Mouse (Mus musculus) liver, embryonic 12.5 days (tissue): Measurements from ENCODE around the gene Cenpv. TPM values are rescaled to one million over a fixed set of nuclear protein-coding genes. Genes with fewer than 3 reads are reported as not detected.
"Not testable (repeated sequence)": the region's sequence is repeated elsewhere in the genome, so short reads cannot be mapped to it uniquely, and the experiment has no call there.

Source experiments
- ATAC-seq: fragments of 200-750 bp; cut with Nextera tagmentation; 2 replicates; pipeline ENCODE4 v1.8.0; 2017; ENCODE audit warnings: moderate number of reproducible peaks, mild to moderate bottlenecking, moderate library complexity
- H3K27ac ChIP-seq: fragments of 300-500 bp; sonication (generic); 2 replicates; pipeline ENCODE4 v1.5.1; 2016; ENCODE audit warnings: mild to moderate bottlenecking
- H3K27me3 ChIP-seq: fragments of 300-500 bp; sonication (generic); replicated peaks from 2 replicates; pipeline ENCODE4 v1.6.1; 2016; ENCODE audit warnings: mild to moderate bottlenecking, moderate library complexity
- H3K36me3 ChIP-seq: fragments of 300-500 bp; sonication (generic); 2 replicates; pipeline ENCODE4 v1.6.1; 2016; ENCODE audit warnings: mild to moderate bottlenecking, moderate library complexity
- H3K4me1 ChIP-seq: fragments of 300-500 bp; sonication (generic); 2 replicates; pipeline ENCODE4 v1.6.1; 2016
- H3K4me2 ChIP-seq: fragments of 300-500 bp; sonication (generic); 2 replicates; pipeline ENCODE4 v1.6.1; 2016; ENCODE audit warnings: mild to moderate bottlenecking, moderate library complexity
- H3K4me3 ChIP-seq: fragments of 300-500 bp; sonication (generic); 2 replicates; pipeline ENCODE4 v1.5.1; 2016; ENCODE audit warnings: mild to moderate bottlenecking, moderate library complexity
- H3K9ac ChIP-seq: fragments of 300-500 bp; sonication (generic); 2 replicates; pipeline ENCODE4 v1.6.1; 2016; ENCODE audit warnings: mild to moderate bottlenecking, moderate library complexity
- H3K9me3 ChIP-seq: fragments of 300-500 bp; sonication (generic); replicated peaks from 2 replicates; pipeline ENCODE4 v1.6.1; 2016; ENCODE audit warnings: mild to moderate bottlenecking, moderate library complexity
- WGBS: fragments of 180-500 bp; shearing (Covaris S2); methylation state at CpG from one replicate; pipeline ENCODE4 v1.1.7; 2016; ENCODE audit not compliant: insufficient replicate concordance; 5-methylcytosine and 5-hydroxymethylcytosine counted together
- polyA plus RNA-seq: library from polyadenylated mRNA; unstranded; fragments of >200 nt; fragmentation: Nextera tagmentation; extraction: Ambion mirVana; gene quantifications from 2 replicates; pipeline ENCODE4 v1.2.1, GENCODE M21; 2016

Gene Cenpv
- polyA plus RNA-seq, 1 experiment from 2014 or later = 30.6 TPM

DNA sequence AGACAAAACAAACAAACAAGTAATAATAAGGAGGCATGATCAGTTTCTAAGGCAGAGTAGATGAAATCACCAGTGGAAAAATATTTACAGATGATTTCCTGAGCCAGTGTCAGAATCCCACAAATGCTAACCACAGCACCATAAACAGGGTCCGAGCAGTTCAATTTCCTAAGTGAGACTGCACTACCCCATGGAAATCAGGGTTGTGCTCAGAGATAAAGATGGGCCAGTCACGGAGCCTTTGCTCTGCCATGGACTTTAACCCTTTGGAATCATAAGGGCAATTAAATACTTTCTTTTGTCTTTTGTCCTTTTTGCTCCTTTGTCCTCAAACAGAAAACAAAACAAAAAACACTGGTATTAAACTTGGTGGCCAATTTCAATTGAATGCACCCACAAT is 16.8 kb downstream of the Cenpv start:
- Histone ChIP-seq H3K9me3 (no peaks in the 10 kb centered on the region), H3K36me3 (peaks cover 15% of the 10 kb centered on the region; the same call in 1 of the 2 replicates), H3K4me1 (peaks cover 3% of the 10 kb centered on the region; the same call in 1 of the 2 replicates), H3K27ac (no peak overlapping the region), H3K27me3 (no peaks in the 10 kb centered on the region), H3K4me2 (no peak overlapping the region), H3K4me3 (no peak overlapping the region), H3K9ac (no peak overlapping the region)
- 17% methylated on average over 2 of the region's 2 CpGs for WGBS
- ATAC-seq = no peak

DNA sequence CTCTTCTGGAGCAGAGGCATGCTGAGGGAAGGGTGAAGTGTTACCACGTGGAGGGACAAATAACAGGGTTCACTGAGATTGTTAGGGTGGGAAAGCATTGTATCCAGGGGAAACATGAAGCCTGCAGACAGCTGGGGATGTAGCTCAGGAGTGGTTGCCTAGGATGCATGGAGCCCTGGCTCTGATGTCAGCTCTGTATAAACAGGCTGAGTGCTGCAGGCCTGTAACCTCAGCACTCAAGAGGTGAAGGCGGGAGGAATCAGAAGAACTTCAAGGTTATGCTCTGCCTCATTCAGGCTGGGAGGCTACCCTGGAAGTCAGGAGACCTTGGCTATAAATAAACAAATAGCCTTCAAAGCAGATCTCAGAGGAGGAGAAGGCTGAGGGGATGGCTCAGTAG is 20.1 kb downstream of the Cenpv start:
- WGBS = 46% methylated on average over 2 of the region's 2 CpGs
- Histone ChIP-seq H3K27ac (no peak overlapping the region), H3K9ac (no peak overlapping the region), H3K9me3 (no peaks in the 10 kb centered on the region), H3K27me3 (no peaks in the 10 kb centered on the region), H3K36me3 (peaks cover 2% of the 10 kb centered on the region; the same call in 1 of the 2 replicates), H3K4me2 (no peak overlapping the region), H3K4me1 (peaks cover 3% of the 10 kb centered on the region; the same call in 1 of the 2 replicates), H3K4me3 (no peak overlapping the region)
- no peak for ATAC-seq

DNA sequence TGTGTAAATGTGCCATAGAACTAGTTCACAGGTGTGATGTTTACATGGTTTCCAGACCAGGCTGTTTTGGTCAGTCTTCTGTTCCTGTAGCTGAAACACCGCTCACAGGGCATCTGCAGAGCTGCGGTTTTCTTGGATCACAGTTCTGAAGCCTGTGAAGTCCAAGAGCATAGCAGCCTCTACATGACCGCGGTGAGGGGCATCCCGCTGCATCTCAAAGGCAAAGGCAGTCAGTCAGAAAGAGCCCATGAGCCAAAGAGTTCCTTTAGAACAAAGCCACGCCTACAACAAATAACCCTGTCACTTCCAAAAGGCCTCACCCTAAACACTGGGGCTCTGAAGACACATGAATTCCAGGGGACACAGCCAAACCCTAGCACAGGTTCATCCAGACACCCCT is 25.8 kb downstream of the Cenpv start:
- Histone ChIP-seq H3K9ac (no peak overlapping the region), H3K27me3 (no peaks in the 10 kb centered on the region), H3K4me2 (no peak overlapping the region), H3K4me1 (no peaks in the 10 kb centered on the region), H3K9me3 (no peaks in the 10 kb centered on the region), H3K27ac (no peak overlapping the region), H3K4me3 (no peak overlapping the region), H3K36me3 (no peaks in the 10 kb centered on the region)
- ATAC-seq = no peak
- 74% methylated on average over 6 of the region's 6 CpGs for whole genome bisulfite sequencing

DNA sequence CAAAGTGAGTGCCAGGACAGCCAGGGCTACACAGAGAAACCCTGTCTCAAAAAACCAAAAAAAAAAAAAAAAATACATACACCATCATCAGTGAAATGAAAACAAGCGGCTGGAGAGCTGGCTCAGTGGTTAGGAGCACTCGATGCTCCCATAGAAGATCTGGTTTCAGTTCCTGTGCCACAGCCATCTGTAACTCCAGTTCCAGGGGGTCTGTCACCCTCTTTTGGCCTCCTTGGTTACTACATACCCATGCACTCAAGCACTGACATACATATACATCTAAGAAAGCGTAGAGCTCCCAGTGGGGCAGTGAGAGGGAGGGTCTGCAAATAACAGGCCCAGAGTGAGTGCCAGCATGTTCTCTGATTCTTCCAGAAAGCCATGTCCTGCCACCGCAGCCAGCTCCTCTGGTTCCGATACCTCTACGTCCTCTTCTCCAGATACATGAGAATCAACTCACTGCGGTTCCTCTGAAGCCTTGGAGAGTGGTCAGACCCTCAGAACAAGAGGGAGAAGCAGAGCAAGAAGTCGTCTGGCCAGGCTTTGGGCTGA is 26.5 kb downstream of the Cenpv start:
- ATAC-seq = no peak
- Histone ChIP-seq H3K27ac (no peak overlapping the region), H3K9me3 (no peaks in the 10 kb centered on the region), H3K4me3 (no peak overlapping the region), H3K9ac (no peak overlapping the region), H3K27me3 (no peaks in the 10 kb centered on the region), H3K36me3 (no peaks in the 10 kb centered on the region), H3K4me1 (no peaks in the 10 kb centered on the region), H3K4me2 (no peak overlapping the region)
- 76% methylated on average over 8 of the region's 8 CpGs for whole genome bisulfite sequencing

DNA sequence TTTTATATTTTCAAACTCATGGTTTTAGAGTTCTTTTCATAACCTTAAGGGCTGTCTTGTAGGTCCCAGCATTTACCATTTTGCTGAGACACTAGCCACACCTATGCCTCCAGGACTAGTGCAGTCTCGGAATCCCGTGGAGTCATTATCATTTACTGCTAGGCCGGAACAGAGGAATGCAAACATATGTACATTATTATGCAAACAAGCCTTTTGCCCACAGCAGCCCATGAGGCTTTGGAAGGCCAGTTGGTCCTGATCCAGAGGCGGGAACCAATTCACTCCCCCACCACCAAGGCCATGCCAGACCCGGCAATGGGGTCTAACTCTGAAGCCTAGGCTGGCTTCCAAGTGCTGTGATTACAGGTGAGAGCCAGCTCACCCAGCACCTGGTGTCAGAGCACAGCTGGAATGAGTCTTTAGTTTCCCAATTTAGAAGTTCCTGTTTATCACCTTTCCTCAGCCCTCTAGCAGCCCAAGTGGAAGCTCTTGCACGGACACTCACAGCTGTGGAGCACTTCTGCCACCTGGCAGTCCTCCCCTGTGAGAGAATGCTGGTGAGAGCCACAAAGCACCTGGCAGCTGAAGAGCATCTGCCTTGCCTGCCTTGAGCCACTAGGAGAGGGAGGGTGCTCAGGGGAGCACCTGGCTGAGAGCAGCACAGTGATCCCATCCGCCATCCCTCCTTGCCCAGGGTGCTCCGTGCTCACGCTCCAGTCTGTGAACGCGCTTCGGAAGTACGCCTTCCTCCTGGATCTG is 27.4 kb downstream of the Cenpv start:
- Histone ChIP-seq H3K9ac (no peak overlapping the region), H3K36me3 (no peaks in the 10 kb centered on the region), H3K4me2 (no peak overlapping the region), H3K4me1 (no peaks in the 10 kb centered on the region), H3K27ac (no peak overlapping the region), H3K27me3 (no peaks in the 10 kb centered on the region), H3K9me3 (no peaks in the 10 kb centered on the region), H3K4me3 (no peak overlapping the region)
- ATAC-seq = no peak
- WGBS = 85% methylated on average over 13 of the region's 13 CpGs

DNA sequence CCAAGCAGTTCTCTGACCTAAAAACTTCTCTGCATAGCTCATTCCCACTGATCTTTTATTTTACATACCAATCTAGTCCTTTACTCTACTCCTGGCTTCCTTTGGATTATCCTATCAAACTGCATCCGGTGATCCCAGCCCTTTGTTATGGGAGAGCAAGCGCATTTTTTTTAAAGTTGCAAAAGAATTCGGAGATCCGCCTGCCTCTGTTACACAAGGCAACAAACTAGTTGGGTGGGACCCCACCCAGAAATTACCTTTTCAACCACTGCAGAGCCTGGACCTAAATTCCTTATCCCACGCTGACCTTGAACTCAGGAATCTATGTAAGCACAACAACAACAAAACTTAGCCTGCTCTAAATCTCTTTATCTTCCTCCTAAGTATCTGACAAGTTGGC is 28.1 kb downstream of the Cenpv start:
- Histone ChIP-seq H3K4me1 (no peaks in the 10 kb centered on the region), H3K4me2 (no peak overlapping the region), H3K36me3 (no peaks in the 10 kb centered on the region), H3K4me3 (no peak overlapping the region), H3K9me3 (no peaks in the 10 kb centered on the region), H3K27ac (no peak overlapping the region), H3K9ac (no peak overlapping the region), H3K27me3 (no peaks in the 10 kb centered on the region)
- ATAC-seq = no peak
- 90% methylated on average over 5 of the region's 5 CpGs for WGBS

DNA sequence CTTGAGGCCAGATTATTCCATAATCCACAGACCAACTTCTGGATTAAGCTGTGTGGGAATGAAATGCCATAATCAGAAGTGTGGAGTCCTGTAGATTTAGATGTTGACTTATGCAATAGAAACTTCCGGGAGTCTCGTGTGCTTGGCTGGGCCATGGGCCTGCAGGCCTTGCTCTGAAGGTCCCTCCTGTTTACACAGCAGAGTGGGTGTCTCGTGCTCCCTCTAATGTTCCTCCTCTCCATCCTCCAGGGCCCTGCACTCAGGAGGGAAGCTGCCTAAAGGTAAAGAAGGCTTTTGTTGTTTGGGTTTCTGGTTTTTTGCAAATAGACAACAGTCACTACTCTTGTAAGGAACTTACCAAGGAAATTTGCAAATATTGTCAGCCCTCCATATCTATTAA is 29.5 kb downstream of the Cenpv start:
- Histone ChIP-seq H3K9ac (no peak overlapping the region), H3K27me3 (no peaks in the 10 kb centered on the region), H3K4me3 (no peak overlapping the region), H3K9me3 (no peaks in the 10 kb centered on the region), H3K36me3 (no peaks in the 10 kb centered on the region), H3K4me1 (no peaks in the 10 kb centered on the region), H3K27ac (no peak overlapping the region), H3K4me2 (no peak overlapping the region)
- WGBS = 64% methylated on average over 3 of the region's 3 CpGs
- no peak for ATAC-seq

DNA sequence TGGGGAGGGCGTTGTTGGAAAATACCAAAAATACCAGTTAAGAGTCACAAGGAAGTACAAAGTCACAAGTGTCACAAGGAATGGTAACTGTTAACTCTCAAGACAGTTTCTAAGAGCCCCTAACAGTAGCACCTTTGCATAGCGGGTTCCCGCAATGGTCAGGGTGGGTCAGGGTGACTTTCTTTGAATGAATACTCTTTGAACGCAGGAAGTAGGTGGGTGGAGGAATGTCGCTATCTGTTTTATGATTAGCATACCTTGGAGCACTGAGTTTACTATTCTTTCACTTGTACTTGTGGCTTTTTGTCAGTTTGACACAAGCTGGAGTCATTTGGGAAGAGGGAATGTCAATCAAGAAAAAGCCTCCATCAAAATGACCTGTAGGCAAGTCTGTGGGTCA is 30.2 kb downstream of the Cenpv start:
- not testable (repeated sequence) for H3K27me3 ChIP-seq, ATAC-seq

DNA sequence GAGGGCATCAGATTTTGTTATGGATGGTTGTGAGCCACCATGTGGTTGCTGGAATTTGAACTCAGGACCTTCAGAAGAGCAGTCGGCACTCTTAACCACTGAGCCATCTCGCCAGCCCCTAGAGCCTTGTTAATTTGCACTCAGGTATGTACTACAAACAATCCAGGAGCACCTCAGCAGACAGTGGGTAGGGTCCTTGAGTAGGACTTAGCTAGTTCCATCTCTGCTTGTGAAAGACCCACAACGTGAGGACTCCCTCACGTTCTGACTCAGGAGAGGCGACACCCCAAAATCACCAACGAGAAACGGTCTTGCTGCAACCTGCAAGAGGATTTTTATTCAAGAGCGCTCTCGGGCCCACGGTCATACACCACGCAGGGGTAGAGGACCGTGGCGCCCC is 30.7 kb downstream of the Cenpv start:
- not testable (repeated sequence) for H3K9ac ChIP-seq, ATAC-seq, H3K4me2 ChIP-seq, H3K27me3 ChIP-seq, H3K27ac ChIP-seq, H3K4me3 ChIP-seq, H3K4me1 ChIP-seq, H3K9me3 ChIP-seq, H3K36me3 ChIP-seq
- 86% methylated on average over 13 of the region's 13 CpGs for WGBS

More for the DNA sequence above, 30.2 kb downstream of the Cenpv start:
- not testable (repeated sequence) for H3K9ac ChIP-seq, H3K4me2 ChIP-seq, H3K27ac ChIP-seq, H3K9me3 ChIP-seq, H3K4me1 ChIP-seq, H3K36me3 ChIP-seq, H3K4me3 ChIP-seq
- 86% methylated on average over 5 of the region's 5 CpGs for WGBS

DNA sequence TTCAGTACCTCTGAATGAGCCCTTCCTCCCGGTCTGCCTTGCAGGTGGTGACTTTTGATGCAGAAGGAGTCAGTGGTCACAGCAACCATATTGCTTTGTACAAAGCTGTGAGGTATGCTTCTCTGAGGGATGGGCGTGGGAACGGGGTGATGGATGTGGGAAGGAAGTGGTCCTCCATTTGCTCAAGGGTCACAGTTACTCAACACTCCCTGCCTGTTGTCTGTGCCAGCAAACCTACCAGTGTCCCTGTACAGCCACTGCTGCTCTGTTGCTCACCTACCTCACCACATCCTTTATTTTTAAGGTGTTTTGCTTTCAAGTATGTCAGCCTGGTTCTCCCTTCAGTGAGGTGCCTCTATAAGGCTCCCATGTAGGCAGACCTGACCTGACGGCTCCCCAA is 31.4 kb downstream of the Cenpv start:
- H3K9me3 ChIP-seq = no peaks in the 10 kb centered on the region
- H3K9ac ChIP-seq = no peak overlapping the region
- H3K36me3 ChIP-seq = no peaks in the 10 kb centered on the region
- H3K4me2 ChIP-seq = no peak overlapping the region
- no peak for ATAC-seq
- 72% methylated on average over 4 of the region's 4 CpGs for WGBS
- no peak overlapping the region for H3K27ac ChIP-seq
- H3K27me3 ChIP-seq = no peaks in the 10 kb centered on the region
- H3K4me1 ChIP-seq = no peaks in the 10 kb centered on the region
- no peak overlapping the region for H3K4me3 ChIP-seq

DNA sequence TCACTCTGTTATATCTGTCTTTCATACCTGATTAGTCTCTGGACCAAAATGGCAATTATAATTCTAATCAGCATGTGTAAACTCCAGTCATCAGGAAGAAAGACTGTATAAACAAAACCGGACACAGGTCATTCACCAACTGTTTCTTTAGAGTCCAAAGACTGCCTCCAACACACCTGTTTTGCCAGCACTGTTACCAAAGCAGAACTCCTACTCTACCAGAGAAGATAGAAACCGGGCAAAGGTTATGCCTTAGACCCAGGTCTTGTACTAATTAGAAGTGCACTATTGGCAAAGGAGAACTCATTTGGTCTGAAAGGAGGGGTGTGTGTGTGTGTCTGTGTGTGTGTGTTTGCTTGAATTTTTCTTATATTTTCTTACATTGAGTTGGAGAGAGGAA is 38.5 kb downstream of the Cenpv start:
- Histone ChIP-seq H3K36me3 (no peaks in the 10 kb centered on the region), H3K4me3 (no peak overlapping the region), H3K27me3 (no peaks in the 10 kb centered on the region), H3K27ac (no peak overlapping the region), H3K4me2 (no peak overlapping the region), H3K4me1 (peaks cover 17% of the 10 kb centered on the region), H3K9me3 (no peaks in the 10 kb centered on the region), H3K9ac (no peak overlapping the region)
- ATAC-seq = no peak
- WGBS = 67% methylated on average over 2 of the region's 2 CpGs

DNA sequence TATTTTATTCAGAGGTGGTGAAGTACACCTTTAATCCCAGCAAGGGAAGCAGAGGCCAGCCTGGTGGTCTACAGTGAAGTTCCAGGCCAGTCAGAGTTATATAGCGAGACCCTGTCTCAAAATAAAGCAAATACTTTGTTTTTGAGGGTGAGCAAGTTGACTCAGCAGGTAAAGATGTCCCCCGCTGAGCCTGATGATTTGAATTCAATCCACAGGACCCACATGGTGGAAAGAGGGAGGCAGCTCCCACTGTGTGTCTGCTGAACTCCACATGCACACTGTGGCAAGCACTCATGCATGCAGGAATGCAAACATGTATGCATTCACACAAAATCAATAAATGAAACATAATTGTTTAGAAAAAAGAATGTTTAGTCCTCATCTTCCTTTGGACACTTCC is 40.3 kb downstream of the Cenpv start:
- Histone ChIP-seq H3K9ac (no peak overlapping the region), H3K4me1 (peaks cover 31% of the 10 kb centered on the region), H3K27me3 (no peaks in the 10 kb centered on the region), H3K36me3 (no peaks in the 10 kb centered on the region), H3K27ac (no peak overlapping the region), H3K9me3 (no peaks in the 10 kb centered on the region), H3K4me3 (no peak overlapping the region), H3K4me2 (no peak overlapping the region)
- no peak for ATAC-seq
- WGBS = 83% methylated on average over 2 of the region's 2 CpGs

DNA sequence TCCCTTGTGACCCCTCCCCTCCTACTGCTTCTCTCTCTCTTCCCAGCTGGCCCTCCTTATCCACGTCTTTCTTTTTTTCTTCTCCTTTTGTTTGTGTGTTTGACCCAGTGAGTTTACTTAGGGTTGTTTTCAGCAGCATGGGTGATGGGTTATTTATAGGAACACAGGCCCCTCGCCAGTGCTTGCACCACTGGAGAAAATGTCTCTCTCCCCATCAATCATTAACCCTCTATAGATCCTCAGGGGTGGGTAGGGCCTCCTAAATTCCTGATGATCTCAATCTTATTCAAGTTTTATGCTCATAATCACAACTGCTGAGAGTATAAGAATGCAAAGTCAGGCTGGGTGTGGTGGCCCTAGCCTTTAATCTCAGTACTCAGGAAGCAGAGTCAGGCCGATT is 41.9 kb downstream of the Cenpv start:
- 60% methylated on average over 3 of the region's 3 CpGs for WGBS
- ATAC-seq = no peak

More for the DNA sequence above, 41.9 kb downstream of the Cenpv start:
- Histone ChIP-seq H3K4me2 (no peak overlapping the region), H3K27ac (no peak overlapping the region), H3K4me3 (no peak overlapping the region), H3K9ac (no peak overlapping the region), H3K27me3 (no peaks in the 10 kb centered on the region), H3K4me1 (peaks cover 31% of the 10 kb centered on the region), H3K36me3 (no peaks in the 10 kb centered on the region), H3K9me3 (no peaks in the 10 kb centered on the region)
